Mouse (Mus musculus) effector memory CD4-positive, alpha-beta T cell, adult 7 months (primary cell): ENCODE measurements around the gene 6030498E09Rik. TPM values are rescaled to one million over a fixed set of nuclear protein-coding genes. Genes with fewer than 3 reads are reported as not detected.

Experiments
- polyA plus RNA-seq: library from polyadenylated mRNA; unstranded; fragments of 100-300 nt; shearing (Covaris generic); gene quantifications from one replicate; pipeline ENCODE4 v1.2.1, GENCODE M21; 2017

The 6030498E09Rik gene
- polyA plus RNA-seq: not detected

GRCm38 (mm10) chrX:38772478-38772877, at the start of gene 6030498E09Rik:
6030498E09Rik (plus strand) TSS chrX:38772671.

Other genes starting within 250 kb of the 6030498E09Rik start
- 29.3 TPM for gene Cul4b, start 196.5 kb upstream of the 6030498E09Rik start, polyA plus RNA-seq
- gene Mcts1, start 172.1 kb upstream of the 6030498E09Rik start, polyA plus RNA-seq: 98.6 TPM
- gene C1galt1c1, start 137.6 kb upstream of the 6030498E09Rik start, polyA plus RNA-seq: 29.2 TPM